Mouse (Mus musculus): ENCODE measurements at regions not wholly inside any gene's neighbourhood (a gene's known extent, or its start where the extent isn't known, plus 50 kb on each side); places are given as distances from the start of the nearest gene placed in this dataset.

DNA sequence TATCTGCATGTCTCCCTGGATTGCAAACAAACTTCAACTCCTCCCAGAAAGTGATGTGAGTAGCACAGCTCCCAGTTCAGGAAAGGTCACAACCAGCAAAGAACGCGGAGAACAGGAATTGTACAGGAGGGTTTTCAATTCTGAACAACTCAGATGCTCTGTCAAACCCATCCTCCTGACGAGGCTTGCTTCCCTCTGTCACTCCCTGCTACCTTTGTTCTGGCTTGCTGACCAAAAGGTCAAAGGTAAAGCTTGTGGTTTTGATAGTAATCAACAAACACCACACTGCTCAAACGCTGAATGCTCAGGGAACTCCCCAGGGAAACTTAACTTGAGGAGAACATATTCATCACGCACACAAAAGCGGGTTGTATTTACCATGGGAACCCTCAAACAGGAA, 102.4 kb downstream of the Gm10604 start:
- WGBS: 79% methylated on average over 6 of the region's 6 CpGs
- Histone ChIP-seq H3K27me3 (replicated peaks) (no peaks in the 10 kb centered on the region), H3K4me2 (replicated peaks) (no peak overlapping the region), H3K9me3 (no peaks in the 10 kb centered on the region), H3K4me3 (no peak overlapping the region), H3K36me3 (no peaks in the 10 kb centered on the region), H3K9ac (no peak overlapping the region), H3K27ac (no peak overlapping the region), H3K4me1 (no peaks in the 10 kb centered on the region)
- no peak for ATAC-seq (ENCODE audit: low FRiP score, low read depth)

DNA sequence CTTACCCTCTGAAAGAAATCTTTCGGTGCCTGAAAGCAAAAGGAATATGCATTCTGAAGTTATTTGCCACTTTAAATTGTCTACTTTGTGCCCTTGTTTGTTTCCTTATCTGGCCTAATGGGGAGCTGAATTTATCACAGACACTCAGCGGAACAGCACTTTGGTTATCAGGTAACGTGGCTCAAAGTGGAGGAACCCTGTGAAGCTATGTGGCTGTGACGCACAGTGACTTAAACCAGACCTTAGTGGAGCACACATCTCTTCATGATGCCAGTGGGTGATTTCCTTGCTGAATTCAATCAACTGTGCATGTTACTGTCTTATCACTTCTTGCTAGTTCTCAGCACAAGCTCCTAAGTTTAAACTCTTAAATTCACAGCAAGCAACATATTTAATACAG, 103.1 kb downstream of the Gm10604 start:
- Histone ChIP-seq H3K9me3 (no peaks in the 10 kb centered on the region), H3K4me3 (no peak overlapping the region), H3K27ac (no peak overlapping the region), H3K9ac (no peak overlapping the region), H3K36me3 (no peaks in the 10 kb centered on the region), H3K27me3 (replicated peaks) (no peaks in the 10 kb centered on the region), H3K4me1 (no peaks in the 10 kb centered on the region), H3K4me2 (replicated peaks) (no peak overlapping the region)
- 91% methylated on average over 4 of the region's 4 CpGs for WGBS
- no peak for ATAC-seq (ENCODE audit: low FRiP score, low read depth)

DNA sequence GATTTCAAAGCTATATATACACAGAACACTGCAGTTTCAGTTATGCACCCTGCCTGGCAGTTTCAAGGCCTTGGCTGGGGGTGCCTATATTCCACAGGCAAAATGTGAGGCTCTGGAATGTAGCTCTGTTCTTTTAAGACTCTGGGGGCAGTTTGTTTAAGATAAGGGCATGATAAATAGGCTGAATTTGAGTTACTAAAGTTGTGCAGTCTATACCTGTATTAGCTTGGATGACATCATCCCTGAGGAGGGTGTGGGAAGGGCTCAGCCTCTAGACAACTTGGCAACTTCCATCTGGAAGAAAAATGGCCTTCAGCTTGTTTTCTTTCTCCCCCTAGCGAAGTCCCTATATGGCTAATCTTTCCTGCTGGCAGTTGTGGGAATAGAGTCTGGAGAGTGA, 105.1 kb downstream of the Gm10604 start:
- ATAC-seq (ENCODE audit: low FRiP score, low read depth): no peak

GRCm38 (mm10) chr4:11874586-11875264, 106.3 kb downstream of the Gm10604 start:
- H3K9me3 ChIP-seq: no peaks in the 10 kb centered on the region
- no peak for ATAC-seq (ENCODE audit: low FRiP score, low read depth)
- no peak overlapping the region for H3K4me3 ChIP-seq
- H3K4me2 ChIP-seq (replicated peaks): no peak overlapping the region
- no peak overlapping the region for H3K27ac ChIP-seq
- no peaks in the 10 kb centered on the region for H3K36me3 ChIP-seq
- H3K27me3 ChIP-seq (replicated peaks): no peaks in the 10 kb centered on the region
- H3K4me1 ChIP-seq: no peaks in the 10 kb centered on the region
- WGBS: 75% methylated on average over 4 of the region's 4 CpGs
- no peak overlapping the region for H3K9ac ChIP-seq

More for the DNA sequence above, 105.1 kb downstream of the Gm10604 start:
- no peaks in the 10 kb centered on the region for H3K27me3 ChIP-seq (replicated peaks)
- WGBS: 73% methylated on average over 1 of the region's 1 CpGs
- no peak overlapping the region for H3K27ac ChIP-seq
- H3K9ac ChIP-seq: no peak overlapping the region
- no peak overlapping the region for H3K4me2 ChIP-seq (replicated peaks)
- H3K4me3 ChIP-seq: no peak overlapping the region
- no peaks in the 10 kb centered on the region for H3K36me3 ChIP-seq
- H3K4me1 ChIP-seq: no peaks in the 10 kb centered on the region
- H3K9me3 ChIP-seq: no peaks in the 10 kb centered on the region

- Histone ChIP-seq H3K9me3 (no peaks in the 10 kb centered on the region), H3K4me1 (no peaks in the 10 kb centered on the region), H3K27me3 (replicated peaks) (no peaks in the 10 kb centered on the region), H3K9ac (no peak overlapping the region), H3K4me2 (replicated peaks) (no peak overlapping the region), H3K27ac (no peak overlapping the region), H3K4me3 (no peak overlapping the region), H3K36me3 (no peaks in the 10 kb centered on the region)
- ATAC-seq (ENCODE audit: low FRiP score, low read depth): no peak
- WGBS: 89% methylated on average over 3 of the region's 3 CpGs
Measured at GRCm38 (mm10) chr4:11872036-11872435, 109.0 kb downstream of the Gm10604 start.

DNA sequence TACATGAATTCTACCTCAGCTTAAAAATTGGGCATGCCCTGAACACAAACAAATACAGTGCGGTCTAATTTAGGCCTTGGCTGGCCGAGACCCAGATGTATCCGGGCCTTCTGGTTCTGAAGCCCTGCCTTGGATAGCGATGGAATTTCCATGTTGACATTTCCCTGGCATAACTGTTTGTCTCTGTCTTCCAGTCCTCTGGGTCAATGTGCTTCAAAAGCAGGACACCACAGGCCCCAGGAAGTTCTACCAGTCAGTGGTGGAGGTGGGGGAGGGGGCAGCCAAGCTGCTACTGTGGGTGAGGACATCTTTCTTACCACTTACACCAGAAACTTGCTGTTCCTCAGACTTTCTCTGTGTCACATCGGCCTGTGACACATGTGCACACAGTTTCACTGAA, 111.3 kb downstream of the Gm10604 start:
- Histone ChIP-seq H3K9ac (no peak overlapping the region), H3K27ac (no peak overlapping the region), H3K4me2 (replicated peaks) (no peak overlapping the region), H3K27me3 (replicated peaks) (no peaks in the 10 kb centered on the region), H3K4me1 (no peaks in the 10 kb centered on the region), H3K4me3 (no peak overlapping the region), H3K9me3 (no peaks in the 10 kb centered on the region), H3K36me3 (no peaks in the 10 kb centered on the region)
- 80% methylated on average over 5 of the region's 5 CpGs for WGBS
- ATAC-seq (ENCODE audit: low FRiP score, low read depth): no peak

- Histone ChIP-seq H3K9me3 (no peaks in the 10 kb centered on the region), H3K4me3 (no peak overlapping the region), H3K4me2 (replicated peaks) (no peak overlapping the region), H3K27ac (no peak overlapping the region), H3K9ac (no peak overlapping the region), H3K36me3 (no peaks in the 10 kb centered on the region), H3K4me1 (no peaks in the 10 kb centered on the region), H3K27me3 (replicated peaks) (no peaks in the 10 kb centered on the region)
- 82% methylated on average over 1 of the region's 1 CpGs for WGBS
- no peak for ATAC-seq (ENCODE audit: low FRiP score, low read depth)
Measured at GRCm38 (mm10) chr4:11868565-11868964, 112.5 kb downstream of the Gm10604 start.
